Mouse (Mus musculus) midbrain, postnatal 0 days (tissue): ENCODE data around the gene Map4k1. TPM values are rescaled to one million over a fixed set of nuclear protein-coding genes. Genes with fewer than 3 reads are reported as not detected.

Source experiments
- ATAC-seq: fragments of 200-750 bp; cut with Nextera tagmentation; 2 replicates; pipeline ENCODE4 v1.8.0; 2017; ENCODE audit warnings: moderate number of reproducible peaks, mild to moderate bottlenecking, moderate TSS enrichment, moderate library complexity; ENCODE audit not compliant: low FRiP score
- DNase-seq: peaks from one replicate; pipeline ENCODE4 v3.0.0-alpha.2; 2015; ENCODE audit warnings: low spot score
- H3K27ac ChIP-seq: fragments of 300-500 bp; sonication (generic); 2 replicates; pipeline ENCODE4 v1.5.1; 2014; ENCODE audit warnings: low read depth, mild to moderate bottlenecking, low read length, mixed read lengths
- H3K27me3 ChIP-seq: fragments of 300-500 bp; sonication (generic); 2 replicates; pipeline ENCODE4 v1.6.1; 2014; ENCODE audit warnings: low read length, control low read depth, mixed read lengths; ENCODE audit not compliant: insufficient read depth
- H3K36me3 ChIP-seq: fragments of 300-500 bp; sonication (generic); 2 replicates; pipeline ENCODE4 v1.6.1; 2014; ENCODE audit warnings: low read length, control low read depth, mixed read lengths; ENCODE audit not compliant: insufficient read depth
- H3K4me1 ChIP-seq: fragments of 300-500 bp; sonication (generic); 2 replicates; pipeline ENCODE4 v1.6.1; 2014; ENCODE audit warnings: mild to moderate bottlenecking, control low read depth, antibody characterized with exemption, low read length, mixed read lengths; ENCODE audit not compliant: insufficient read depth
- H3K4me2 ChIP-seq: fragments of 300-500 bp; sonication (generic); 2 replicates; pipeline ENCODE4 v1.6.1; 2014; ENCODE audit warnings: low read depth, mild to moderate bottlenecking, low read length, mixed read lengths; ENCODE audit not compliant: poor library complexity, severe bottlenecking
- H3K4me3 ChIP-seq: fragments of 300-500 bp; sonication (generic); 2 replicates; pipeline ENCODE4 v1.5.1; 2014; ENCODE audit warnings: low read depth, mild to moderate bottlenecking, low read length, moderate library complexity
- H3K9ac ChIP-seq: fragments of 300-500 bp; sonication (generic); replicated peaks from 2 replicates; pipeline ENCODE4 v1.6.1; 2014; ENCODE audit warnings: mild to moderate bottlenecking, low read length, moderate library complexity, mixed read lengths; ENCODE audit not compliant: poor library complexity, severe bottlenecking
- H3K9me3 ChIP-seq: fragments of 300-500 bp; sonication (generic); 2 replicates; pipeline ENCODE4 v1.6.1; 2016; ENCODE audit warnings: low read length, control low read depth
- CTCF ChIP-seq: IDR thresholded peaks from 2 replicates; pipeline ENCODE4 v1.5.1; 2016; ENCODE audit warnings: antibody characterized with exemption, mild to moderate bottlenecking
- WGBS: fragments of 180-500 bp; shearing (Covaris S2); extraction: QIAGEN DNeasy Blood & Tissue Kit; methylation state at CpG from one replicate; pipeline ENCODE4 v1.1.7; 2014; 5-methylcytosine and 5-hydroxymethylcytosine counted together
- polyA plus RNA-seq: library from polyadenylated mRNA; unstranded; fragments of >200 nt; fragmentation: Nextera tagmentation; extraction: Ambion mirVana; gene quantifications from 2 replicates; pipeline ENCODE4 v1.2.1, GENCODE M21; 2015
- total RNA-seq: library from RNA; depleted of rRNA; stranded (reverse); fragments of >200 nt; gene quantifications from 2 replicates; pipeline ENCODE4 v1.2.3, GENCODE M21; 2014

Map4k1 gene
- total and polyA plus RNA-seq, 2 experiments from 2014 or later = 17.4 to 18.2 TPM

DNA sequence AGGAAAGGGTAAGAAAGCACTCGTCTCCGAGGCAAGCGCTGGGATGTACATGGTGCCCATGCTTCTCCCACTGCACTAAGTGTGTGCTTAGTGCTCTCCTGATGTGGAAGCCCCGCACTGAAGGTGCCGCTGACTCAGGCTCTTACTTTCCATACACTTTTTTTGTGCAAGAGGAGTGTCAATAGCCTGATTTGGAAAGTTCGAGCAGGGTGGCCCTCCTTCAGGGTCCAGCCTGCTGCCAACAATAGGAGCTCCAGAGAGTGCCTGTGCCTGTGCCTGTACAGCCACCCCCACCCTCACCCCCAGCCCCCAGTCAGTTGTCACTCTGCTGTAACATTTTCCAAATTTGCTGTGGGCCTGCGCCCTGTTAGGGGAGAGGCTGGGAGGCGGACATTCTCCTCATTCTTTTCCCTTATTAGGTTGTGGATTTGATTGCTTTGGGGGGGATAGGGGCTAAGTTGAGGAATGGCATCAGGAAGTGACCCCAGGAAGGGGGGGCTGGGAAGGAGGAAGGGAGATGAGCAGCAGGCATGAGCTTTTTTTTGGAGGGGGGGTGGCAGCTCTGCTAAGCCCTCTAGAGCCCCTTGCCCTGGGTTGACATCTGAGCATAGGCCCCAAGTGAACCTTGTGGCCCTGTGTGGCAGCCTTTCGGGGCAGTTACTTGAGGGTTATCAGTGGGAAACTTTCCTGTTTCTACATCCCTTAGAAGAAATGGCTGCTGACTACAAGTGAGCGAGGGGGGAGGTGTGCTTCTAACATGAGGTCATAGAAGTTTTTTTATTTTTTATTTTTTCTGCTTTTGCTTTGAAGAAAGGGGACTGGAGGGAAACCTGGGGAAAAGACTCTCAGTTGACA lies 36.2 kb upstream of the Map4k1 start:
- no peak overlapping the region for H3K27ac ChIP-seq
- H3K4me2 ChIP-seq = no peak overlapping the region
- no peaks in the 10 kb centered on the region for H3K9me3 ChIP-seq
- H3K4me3 ChIP-seq = no peak overlapping the region
- ATAC-seq (no peak), DNase-seq (no peak)
- no peaks in the 10 kb centered on the region for H3K27me3 ChIP-seq
- WGBS = 52% methylated on average over 10 of the region's 10 CpGs
- no peaks in the 10 kb centered on the region for H3K4me1 ChIP-seq
- H3K36me3 ChIP-seq = no peaks in the 10 kb centered on the region
- no peak overlapping the region for H3K9ac ChIP-seq
- TF ChIP-seq CTCF = no peak

DNA sequence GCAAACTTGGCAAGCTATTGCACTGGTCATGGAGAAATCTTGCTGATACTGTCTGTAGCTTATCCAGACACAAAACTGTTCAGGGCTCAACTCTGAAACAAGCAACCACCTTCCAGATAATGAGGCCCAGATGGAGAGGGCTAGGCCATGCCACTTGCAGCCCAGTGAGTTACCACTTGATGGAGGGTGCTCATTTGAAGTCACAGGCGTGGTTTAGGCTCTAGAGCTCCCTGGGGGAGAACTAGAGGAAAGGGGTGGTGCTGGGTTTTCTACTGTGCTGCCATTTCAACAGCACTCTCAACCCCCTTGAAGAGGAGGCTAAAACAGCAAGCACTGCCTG lies 35.6 kb upstream of the Map4k1 start:
- Histone ChIP-seq H3K9me3 (no peaks in the 10 kb centered on the region), H3K27me3 (no peaks in the 10 kb centered on the region), H3K9ac (no peak overlapping the region), H3K4me1 (no peaks in the 10 kb centered on the region), H3K4me3 (no peak overlapping the region), H3K36me3 (no peaks in the 10 kb centered on the region), H3K4me2 (no peak overlapping the region), H3K27ac (no peak overlapping the region)
- TF ChIP-seq CTCF = no peak
- DNase-seq (no peak), ATAC-seq (no peak)
- WGBS = 62% methylated on average over 1 of the region's 1 CpGs

DNA sequence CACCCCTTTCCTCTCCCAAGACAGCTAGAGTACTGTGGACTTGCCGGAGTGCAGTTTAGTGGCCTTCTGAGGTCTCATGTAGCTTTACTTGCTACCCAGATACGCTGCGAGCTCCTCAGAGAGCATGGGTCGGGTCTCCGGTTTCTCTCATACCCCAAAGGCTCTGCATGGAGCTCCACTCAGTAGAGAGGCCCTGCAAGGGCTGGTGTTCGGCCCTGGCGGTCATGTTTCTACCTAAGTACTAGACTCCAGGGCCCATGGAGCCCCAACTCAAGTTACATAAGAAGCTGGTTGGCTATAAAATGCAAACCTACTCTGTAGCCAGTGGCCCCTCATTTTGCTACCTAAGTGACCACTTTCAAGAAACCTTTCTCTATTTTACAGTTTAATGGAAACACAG lies 33.1 kb upstream of the Map4k1 start:
- Histone ChIP-seq H3K4me3 (no peak overlapping the region), H3K4me2 (no peak overlapping the region), H3K36me3 (no peaks in the 10 kb centered on the region), H3K9me3 (no peaks in the 10 kb centered on the region), H3K27ac (no peak overlapping the region), H3K9ac (no peak overlapping the region), H3K4me1 (no peaks in the 10 kb centered on the region), H3K27me3 (no peaks in the 10 kb centered on the region)
- DNase-seq (no peak), ATAC-seq (no peak)
- no peak for TF ChIP-seq CTCF
- WGBS = 91% methylated on average over 7 of the region's 7 CpGs

- Histone ChIP-seq H3K9ac (no peak overlapping the region), H3K36me3 (no peaks in the 10 kb centered on the region), H3K9me3 (no peaks in the 10 kb centered on the region), H3K4me3 (no peak overlapping the region), H3K4me2 (no peak overlapping the region), H3K27me3 (no peaks in the 10 kb centered on the region), H3K4me1 (no peaks in the 10 kb centered on the region), H3K27ac (no peak overlapping the region)
- ATAC-seq (no peak), DNase-seq (no peak)
- TF ChIP-seq CTCF = no peak
- WGBS = 88% methylated on average over 2 of the region's 2 CpGs
These were observed 32.6 kb upstream of the Map4k1 start for GRCm38 (mm10) chr7:28949298-28949697.

DNA sequence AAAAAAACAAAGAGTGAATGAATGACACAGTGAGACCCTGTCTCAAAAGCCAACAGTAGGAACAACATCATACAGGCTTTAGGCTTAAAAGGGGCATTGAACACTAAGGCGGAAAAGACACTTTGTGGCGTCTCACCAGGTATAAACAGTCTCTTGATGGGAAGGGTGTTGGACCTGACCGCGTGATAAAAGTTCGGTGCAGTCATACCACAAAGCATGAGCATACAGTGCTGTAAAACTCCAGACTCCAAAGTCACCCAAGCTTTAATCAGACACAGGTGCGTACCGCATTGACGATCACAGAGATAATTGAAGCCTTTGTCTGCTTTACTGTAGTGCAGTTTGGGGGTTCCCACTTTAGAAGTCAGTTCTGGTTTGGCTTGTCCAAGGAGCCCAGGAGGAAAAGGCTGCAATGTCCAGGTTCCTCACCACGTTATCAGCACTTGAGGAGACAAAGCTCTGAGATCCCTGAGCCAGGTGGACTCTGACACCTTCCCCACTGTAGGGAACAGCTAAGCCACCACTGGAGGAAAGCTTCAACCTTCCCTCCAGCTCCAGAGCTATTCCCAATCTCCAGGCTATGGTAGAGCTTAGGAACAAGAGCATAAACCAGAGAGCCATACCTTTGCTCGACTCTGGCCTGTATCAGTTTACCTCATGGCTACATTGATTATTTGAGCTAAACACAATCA lies 31.4 kb upstream of the Map4k1 start:
- H3K9ac ChIP-seq = no peak overlapping the region
- DNase-seq = no peak
- no peaks in the 10 kb centered on the region for H3K9me3 ChIP-seq
- H3K4me1 ChIP-seq = no peaks in the 10 kb centered on the region
- H3K4me3 ChIP-seq = no peak overlapping the region
- WGBS = 94% methylated on average over 10 of the region's 10 CpGs
- TF ChIP-seq CTCF = no peak
- H3K4me2 ChIP-seq = no peak overlapping the region
- ATAC-seq = no peak
- no peak overlapping the region for H3K27ac ChIP-seq
- H3K36me3 ChIP-seq = no peaks in the 10 kb centered on the region
- no peaks in the 10 kb centered on the region for H3K27me3 ChIP-seq

GRCm38 (mm10) chr7:28951764-28952163 lies 30.1 kb upstream of the Map4k1 start:
- no peak for TF ChIP-seq CTCF
- WGBS = 79% methylated on average over 2 of the region's 2 CpGs
- ATAC-seq (no peak), DNase-seq (no peak)
- H3K9ac ChIP-seq = no peak overlapping the region
- no peak overlapping the region for H3K27ac ChIP-seq
- H3K27me3 ChIP-seq = no peaks in the 10 kb centered on the region
- H3K4me2 ChIP-seq = no peak overlapping the region
- no peak overlapping the region for H3K4me3 ChIP-seq
- H3K9me3 ChIP-seq = no peaks in the 10 kb centered on the region
- H3K36me3 ChIP-seq = no peaks in the 10 kb centered on the region
- no peaks in the 10 kb centered on the region for H3K4me1 ChIP-seq
